Mouse (Mus musculus) forelimb bud, embryonic 11.5 days (tissue): ENCODE results near the gene Zfp526.
A peak's percentile ranks its signal among the peaks of the same experiment; 100 is the strongest.

Source experiments
- DNase-seq: peaks from one replicate; pipeline ENCODE4 v3.0.0-alpha.2; 2012; ENCODE audit warnings: low read depth, low spot score

Gene Zfp526

GRCm38 (mm10) chr7:25221102-25221883 lies at the start of gene Zfp526:
Gene Zfp526, plus strand, starts transcription at chr7:25221425.
- peak; percentile 98 for DNase-seq

- DNase-seq = no peak
Observed at GRCm38 (mm10) chr7:25172669-25173068, 48.6 kb upstream of the Zfp526 start.

- no peak for DNase-seq
Observed at GRCm38 (mm10) chr7:25174343-25174742, 46.9 kb upstream of the Zfp526 start.

GRCm38 (mm10) chr7:25178317-25178716 lies 42.9 kb upstream of the Zfp526 start:
- no peak for DNase-seq

- no peak for DNase-seq
Observed at GRCm38 (mm10) chr7:25178787-25179605, 42.2 kb upstream of the Zfp526 start.

GRCm38 (mm10) chr7:25179606-25180161 lies 41.5 kb upstream of the Zfp526 start, which contains the start of gene Pou2f2:
Gene Pou2f2, minus strand, starts transcription at chr7:25179726.
- peak; percentile 79 for DNase-seq

- DNase-seq = no peak
Observed at GRCm38 (mm10) chr7:25180512-25180911, 40.7 kb upstream of the Zfp526 start.

- peak; percentile 33 for DNase-seq
Observed at GRCm38 (mm10) chr7:25181331-25181790, 39.9 kb upstream of the Zfp526 start.

GRCm38 (mm10) chr7:25181814-25182213 lies 39.4 kb upstream of the Zfp526 start:
- no peak for DNase-seq

- no peak for DNase-seq
Observed at GRCm38 (mm10) chr7:25184091-25184490, 37.1 kb upstream of the Zfp526 start.

- DNase-seq = peak; percentile 88
Observed at GRCm38 (mm10) chr7:25187662-25188650, 33.3 kb upstream of the Zfp526 start.

GRCm38 (mm10) chr7:25190806-25191205 lies 30.4 kb upstream of the Zfp526 start:
- no peak for DNase-seq

GRCm38 (mm10) chr7:25192110-25192509 lies 29.1 kb upstream of the Zfp526 start:
- no peak for DNase-seq

GRCm38 (mm10) chr7:25195148-25195547 lies 26.1 kb upstream of the Zfp526 start:
- no peak for DNase-seq

- no peak for DNase-seq
Observed at GRCm38 (mm10) chr7:25196107-25196506, 25.1 kb upstream of the Zfp526 start.

GRCm38 (mm10) chr7:25197384-25198018 lies 23.7 kb upstream of the Zfp526 start:
- no peak for DNase-seq

- DNase-seq = no peak
Observed at GRCm38 (mm10) chr7:25203624-25204023, 17.6 kb upstream of the Zfp526 start.

GRCm38 (mm10) chr7:25205355-25206093 lies 15.7 kb upstream of the Zfp526 start:
- no peak for DNase-seq

GRCm38 (mm10) chr7:25206094-25206830 lies 15.0 kb upstream of the Zfp526 start:
- no peak for DNase-seq
